Mouse (Mus musculus) CH12.LX (cell line): Measurements from ENCODE around the gene Magi2. TPM values are rescaled to one million over a fixed set of nuclear protein-coding genes. Genes with fewer than 3 reads are reported as not detected.

Experiments used
- DNase-seq: peaks from one replicate; pipeline ENCODE4 v3.0.0-alpha.2; 2013; ENCODE audit errors: extremely low read depth
- H3K27ac ChIP-seq: 2 replicates; pipeline ENCODE4 v1.5.1; 2012; ENCODE audit warnings: low read depth, mild to moderate bottlenecking, control low read depth, moderate library complexity; ENCODE audit not compliant: insufficient read depth
- H3K27me3 ChIP-seq: replicated peaks from 2 replicates; pipeline ENCODE3; 2012; ENCODE audit warnings: inconsistent platforms
- H3K36me3 ChIP-seq, 2 experiments: replicated peaks in 1 of 2; 2 replicates each; pipeline versions ENCODE3 to v1.6.1; 2012; ENCODE audit warnings: inconsistent platforms in 1 of 2, low read length in 1 of 2, mild to moderate bottlenecking in 1 of 2, mixed read lengths in 1 of 2, moderate library complexity in 1 of 2; ENCODE audit not compliant: control insufficient read depth in 1 of 2, insufficient read depth in 1 of 2
- H3K4me1 ChIP-seq, 2 experiments: 2 replicates each; pipeline ENCODE4 v1.6.1; 2012; ENCODE audit warnings: inconsistent platforms in 1 of 2, moderate library complexity in 1 of 2; ENCODE audit not compliant: insufficient read depth in 2 of 2, control insufficient read depth in 1 of 2
- H3K4me2 ChIP-seq: 2 replicates; pipeline ENCODE4 v1.6.1; 2012; ENCODE audit warnings: low read depth, mild to moderate bottlenecking, control low read depth; ENCODE audit not compliant: poor library complexity, insufficient read depth, severe bottlenecking
- H3K4me3 ChIP-seq, 3 experiments: fragments of 150-350 bp in 1 of 3; sonication (generic) in 1 of 3; replicated peaks in 1 of 3; 2 replicates each; pipeline versions ENCODE3 to v1.5.1; 2011 to 2012; ENCODE audit warnings: low read depth in 2 of 3, low read length in 2 of 3, mild to moderate bottlenecking in 2 of 3, moderate library complexity in 2 of 3, control low read depth in 1 of 3, improper control_type of control experiment in 1 of 3, inconsistent platforms in 1 of 3, mixed read lengths in 1 of 3; ENCODE audit not compliant: poor library complexity in 1 of 3
- H3K79me2 ChIP-seq: replicated peaks from 2 replicates; pipeline ENCODE4 v1.6.1; 2012; ENCODE audit warnings: mild to moderate bottlenecking, moderate library complexity; ENCODE audit not compliant: control insufficient read depth, poor library complexity, insufficient read depth, severe bottlenecking; ENCODE audit errors: extremely low read depth
- H3K9ac ChIP-seq: 2 replicates; pipeline ENCODE4 v1.6.1; 2012; ENCODE audit warnings: low read depth, mild to moderate bottlenecking, control low read depth, moderate library complexity; ENCODE audit not compliant: insufficient read depth
- H3K9me3 ChIP-seq: replicated peaks from 2 replicates; pipeline ENCODE3; 2012; ENCODE audit warnings: low read length, inconsistent platforms, mixed read lengths
- E2F4 ChIP-seq: IDR thresholded peaks from 2 replicates; pipeline ENCODE4 v1.6.1; 2011; ENCODE audit warnings: low read depth, low read length, improper control_type of control experiment; ENCODE audit not compliant: insufficient replicate concordance
- GABPA ChIP-seq: IDR thresholded peaks from 2 replicates; pipeline ENCODE4 v1.6.1; 2012; ENCODE audit warnings: low read depth, low read length, improper control_type of control experiment, inconsistent platforms; ENCODE audit not compliant: insufficient replicate concordance
- HCFC1 ChIP-seq: IDR thresholded peaks from 2 replicates; pipeline ENCODE4 v1.6.1; 2012; ENCODE audit warnings: low read depth, mild to moderate bottlenecking, inconsistent platforms, low read length, improper control_type of control experiment
- MAX ChIP-seq: IDR thresholded peaks from 2 replicates; pipeline ENCODE4 v1.6.1; 2011; ENCODE audit warnings: low read length, improper control_type of control experiment
- MAZ ChIP-seq: IDR thresholded peaks from 2 replicates; pipeline ENCODE4 v1.6.1; 2012; ENCODE audit warnings: low read depth, mild to moderate bottlenecking, inconsistent platforms, low read length, improper control_type of control experiment, moderate library complexity
- MXI1 ChIP-seq: IDR thresholded peaks from 2 replicates; pipeline ENCODE4 v1.6.1; 2011; ENCODE audit warnings: mild to moderate bottlenecking, low read depth, low read length, improper control_type of control experiment
- MYC ChIP-seq: IDR thresholded peaks from 2 replicates; pipeline ENCODE4 v1.6.1; 2011; ENCODE audit warnings: low read depth, mild to moderate bottlenecking, improper control_type of control experiment, low read length
- NELFE ChIP-seq: IDR thresholded peaks from 2 replicates; pipeline ENCODE4 v1.6.1; 2011; ENCODE audit warnings: low read depth, low read length, improper control_type of control experiment
- NRF1 ChIP-seq: IDR thresholded peaks from 2 replicates; pipeline ENCODE4 v1.6.1; 2014; ENCODE audit warnings: low read depth, mild to moderate bottlenecking, inconsistent platforms, low read length, improper control_type of control experiment, moderate library complexity
- PAX5 ChIP-seq: IDR thresholded peaks from 2 replicates; pipeline ENCODE4 v1.6.1; 2012; ENCODE audit warnings: low read length, inconsistent platforms, mixed read lengths
- SIN3A ChIP-seq: IDR thresholded peaks from 2 replicates; pipeline ENCODE4 v1.6.1; 2012; ENCODE audit warnings: low read length, improper control_type of control experiment, inconsistent platforms
- TBP ChIP-seq: conservative IDR thresholded peaks from 2 replicates; pipeline ENCODE4 v1.6.1; 2011; ENCODE audit warnings: low read depth, low read length, improper control_type of control experiment
- UBTF ChIP-seq: IDR thresholded peaks from 2 replicates; pipeline ENCODE4 v1.6.1; 2012; ENCODE audit warnings: low read depth, mild to moderate bottlenecking, inconsistent platforms, low read length, improper control_type of control experiment, moderate library complexity
- USF1 ChIP-seq: IDR thresholded peaks from 2 replicates; pipeline ENCODE4 v1.6.1; 2014; ENCODE audit warnings: low read depth, mild to moderate bottlenecking, inconsistent platforms, low read length, improper control_type of control experiment
- ZKSCAN1 ChIP-seq: IDR thresholded peaks from 2 replicates; pipeline ENCODE4 v1.6.1; 2012; ENCODE audit warnings: low read depth, inconsistent platforms, low read length, improper control_type of control experiment, borderline replicate concordance
- ZNF384 ChIP-seq: IDR thresholded peaks from 2 replicates; pipeline ENCODE4 v1.6.1; 2012; ENCODE audit warnings: low read depth, low read length, improper control_type of control experiment, inconsistent platforms
- dilution Hi-C: fragments of 300-500 bp; cut with MboI; formaldehyde crosslinking; loops from 2 replicates; pipeline ENCODE4 v1.14.3; 2020; ENCODE audit warnings: low sequenced_read_pairs; ENCODE audit not compliant: extremely low pct_unique_long_range_greater_than_20kb, extremely low pct_ligation_motif_present
- in situ Hi-C: fragments of 300-500 bp; cut with MboI; formaldehyde crosslinking; loops from 3 replicates; pipeline ENCODE4 v1.14.3; 2019; ENCODE audit warnings: low sequenced_read_pairs, low pct_ligation_motif_present, low pct_unique_long_range_greater_than_20kb, mixed read lengths
- polyA plus RNA-seq: library from polyadenylated mRNA; unstranded; fragments of >175 nt; gene quantifications from 2 replicates; pipeline ENCODE4 v1.2.1, GENCODE M21; 2012; ENCODE audit warnings: low read depth; ENCODE audit not compliant: insufficient read length
- total RNA-seq, 2 experiments: library from RNA; depleted of rRNA; stranded (reverse); fragments of 300-350 nt in 1 of 2; fragments of >200 nt in 1 of 2; gene quantifications; 2 replicates each; pipeline ENCODE4 v1.2.3; 2012 to 2014

Magi2 gene
- total and polyA plus RNA-seq, 3 experiments: 0.37 to 0.63 (median 0.42) TPM

- dilution Hi-C loops (no loop called here), in situ Hi-C loops (no loop called here)
- no peak overlapping the region for H3K9ac ChIP-seq
- no peak overlapping the region for H3K27ac ChIP-seq
- no peaks in the 10 kb centered on the region for H3K79me2 ChIP-seq
- TF ChIP-seq SIN3A: no peak
- TF ChIP-seq MXI1: no peak
- no peak for TF ChIP-seq MAX
- TF ChIP-seq MYC: no peak
- TF ChIP-seq TBP: no peak
- H3K9me3 ChIP-seq: no peaks in the 10 kb centered on the region
- H3K27me3 ChIP-seq: no peaks in the 10 kb centered on the region
- H3K4me2 ChIP-seq: no peak overlapping the region
- H3K4me1 ChIP-seq: peaks cover 0 to 15% of the 10 kb centered on the region in 2 experiments; a peak in 2 of 4 replicates
- no peak for DNase-seq
- H3K4me3 ChIP-seq: no peak overlapping the region
- no peaks in the 10 kb centered on the region for H3K36me3 ChIP-seq
Measured at GRCm38 (mm10) chr5:20607503-20607902, 1380.7 kb downstream of the Magi2 start.

GRCm38 (mm10) chr5:20609206-20609935 is 1382.5 kb downstream of the Magi2 start:
- TF ChIP-seq E2F4 (no peak), SIN3A (no peak), NRF1 (no peak), MAZ (no peak), ZKSCAN1 (no peak), UBTF (no peak), ZNF384 (no peak), PAX5 (no peak), GABPA (no peak), NELFE (no peak), USF1 (no peak), HCFC1 (no peak)
- TF ChIP-seq, all 38 proteins: peak for 0
- in situ Hi-C loops (no loop called here), dilution Hi-C loops (no loop called here)
- Histone ChIP-seq H3K27me3 (no peaks in the 10 kb centered on the region), H3K4me1 (peaks cover under 1 to 4% of the 10 kb centered on the region in 2 experiments; a peak in 1 of 4 replicates), H3K4me3 (no peak overlapping the region), H3K9me3 (no peaks in the 10 kb centered on the region), H3K79me2 (no peaks in the 10 kb centered on the region), H3K9ac (no peak overlapping the region), H3K27ac (no peak overlapping the region), H3K4me2 (no peak overlapping the region), H3K36me3 (no peaks in the 10 kb centered on the region)
- no peak for DNase-seq
